Mouse (Mus musculus) bone marrow, adult 2 months (tissue): ENCODE data around the gene 4930447C04Rik.

Source experiments
- CTCF ChIP-seq: fragments of 200-500 bp; IDR thresholded peaks from 2 replicates; pipeline ENCODE4 v1.5.1; 2011; ENCODE audit warnings: low read length, control low read depth; ENCODE audit not compliant: control insufficient read depth, insufficient read depth
- POLR2A ChIP-seq: fragments of 200-500 bp; IDR thresholded peaks from 2 replicates; pipeline ENCODE4 v1.6.1; 2011; ENCODE audit warnings: low read depth, mild to moderate bottlenecking, control low read depth, low read length, borderline replicate concordance; ENCODE audit not compliant: control insufficient read depth

DNA sequence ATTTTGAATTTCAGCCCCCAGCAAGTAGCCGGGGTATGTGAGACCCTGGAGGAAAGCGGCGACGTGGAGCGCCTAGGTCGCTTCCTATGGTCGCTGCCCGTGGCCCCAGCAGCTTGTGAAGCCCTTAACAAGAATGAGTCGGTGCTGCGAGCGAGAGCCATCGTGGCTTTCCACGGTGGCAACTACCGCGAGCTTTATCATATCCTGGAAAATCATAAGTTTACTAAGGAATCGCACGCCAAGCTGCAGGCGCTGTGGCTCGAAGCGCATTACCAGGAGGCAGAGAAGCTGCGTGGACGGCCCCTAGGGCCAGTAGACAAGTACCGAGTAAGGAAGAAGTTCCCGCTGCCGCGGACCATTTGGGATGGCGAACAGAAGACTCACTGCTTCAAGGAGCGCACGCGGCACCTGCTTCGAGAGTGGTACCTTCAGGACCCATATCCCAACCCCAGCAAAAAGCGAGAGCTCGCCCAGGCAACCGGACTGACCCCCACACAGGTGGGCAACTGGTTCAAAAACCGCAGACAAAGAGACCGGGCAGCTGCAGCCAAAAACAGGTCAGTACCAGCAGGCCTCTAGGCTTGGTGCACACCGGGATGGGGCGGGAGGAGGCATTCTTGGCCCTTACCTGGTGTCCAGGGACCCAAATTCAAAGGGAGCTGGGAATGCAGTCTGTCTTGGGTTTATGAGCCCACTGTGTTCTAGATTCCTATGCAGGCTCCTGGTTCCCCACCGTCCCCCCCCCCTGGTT lies at the start of gene 4930447C04Rik:
- no peak for TF ChIP-seq POLR2A
- TF ChIP-seq CTCF, result no peak
